Mouse (Mus musculus): ENCODE measurements around the gene Clec16a.

Clec16a gene

DNA sequence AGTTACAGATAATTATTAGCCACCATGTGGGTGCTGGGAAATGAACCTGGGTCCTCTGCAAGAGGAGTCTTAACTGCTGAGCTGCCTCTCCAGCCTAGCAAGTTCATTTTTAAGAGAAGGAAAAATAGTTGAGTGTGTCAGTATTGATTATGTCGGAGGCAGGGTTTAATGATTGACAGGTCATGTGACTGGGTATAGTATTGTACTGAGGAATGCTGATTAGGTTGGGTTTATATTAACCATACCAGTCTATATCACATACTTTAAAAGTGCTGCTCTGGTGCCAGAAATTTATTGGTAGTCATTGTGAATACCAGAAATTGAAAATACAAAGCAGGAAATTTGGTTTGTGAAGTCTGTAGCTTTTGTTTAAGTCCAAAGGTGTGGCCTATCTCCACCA, 130.5 kb downstream of the Clec16a start:
- no peak for DNase-seq (ENCODE audit: low spot score in 2 of 2)

DNA sequence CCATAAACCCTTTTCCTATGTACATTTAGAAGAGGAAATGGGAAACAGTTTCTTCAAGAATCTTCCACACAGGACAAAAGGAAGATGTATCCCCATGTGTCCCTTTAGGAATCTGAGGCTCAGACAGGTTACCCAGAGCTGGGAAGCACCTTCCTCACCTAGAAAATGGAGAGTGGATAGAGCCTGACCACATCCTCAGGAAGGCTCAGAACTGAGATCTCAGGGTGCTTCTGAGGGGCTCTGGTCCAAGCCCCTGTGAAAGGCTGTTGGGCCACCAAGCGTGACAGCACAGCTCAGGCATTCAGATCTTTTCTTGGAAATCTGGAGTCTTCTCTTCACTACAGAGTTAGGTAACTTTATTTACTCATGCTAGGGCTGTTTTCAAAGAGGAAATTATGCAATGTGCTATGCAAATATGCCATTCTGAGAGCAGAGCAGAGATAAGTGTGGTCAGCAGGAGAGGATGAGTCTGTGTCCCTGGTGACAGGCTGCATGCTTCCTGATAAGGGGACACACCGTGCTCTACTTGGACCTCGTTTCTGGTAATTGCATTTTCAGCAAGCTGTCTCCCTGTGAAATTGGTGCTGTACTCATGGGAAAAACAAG, 131.4 kb downstream of the Clec16a start:
- DNase-seq (ENCODE audit: low spot score in 2 of 2) = no peak

- no peak for DNase-seq (ENCODE audit: low spot score in 2 of 2)
Observed at GRCm38 (mm10) chr16:10682521-10682920, 137.4 kb downstream of the Clec16a start.

- no peak for DNase-seq (ENCODE audit: low spot score in 2 of 2)
Observed at GRCm38 (mm10) chr16:10683193-10684000, 138.3 kb downstream of the Clec16a start.

DNA sequence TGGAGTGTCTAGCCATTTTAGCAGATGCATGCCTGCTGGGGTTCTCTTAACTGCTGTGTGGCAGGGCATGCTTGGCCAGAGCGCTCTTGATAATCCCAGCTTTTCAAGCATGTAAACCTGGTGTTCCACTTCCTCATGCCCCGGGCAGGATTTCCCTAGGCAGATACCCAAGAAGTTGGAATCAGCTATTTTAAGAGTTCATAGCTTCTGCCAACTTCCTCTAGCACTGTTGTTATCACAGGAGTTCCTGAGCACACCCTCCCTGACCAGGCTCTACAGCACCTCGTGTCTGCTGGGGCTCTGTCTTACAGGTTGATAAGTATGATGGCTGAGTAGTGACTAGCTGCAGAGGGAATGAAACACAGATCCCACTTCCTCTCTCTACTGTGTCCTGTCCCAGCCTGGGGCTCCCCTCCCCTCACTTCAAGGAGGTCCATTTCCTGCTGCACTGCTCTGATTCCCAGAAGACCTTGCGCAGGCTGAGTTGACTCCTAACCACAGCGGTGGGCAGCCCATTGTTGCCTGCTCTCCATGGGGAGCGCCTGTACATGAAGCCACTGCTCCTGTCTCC, 144.7 kb downstream of the Clec16a start:
- DNase-seq (ENCODE audit: low spot score in 2 of 2) = no peak

DNA sequence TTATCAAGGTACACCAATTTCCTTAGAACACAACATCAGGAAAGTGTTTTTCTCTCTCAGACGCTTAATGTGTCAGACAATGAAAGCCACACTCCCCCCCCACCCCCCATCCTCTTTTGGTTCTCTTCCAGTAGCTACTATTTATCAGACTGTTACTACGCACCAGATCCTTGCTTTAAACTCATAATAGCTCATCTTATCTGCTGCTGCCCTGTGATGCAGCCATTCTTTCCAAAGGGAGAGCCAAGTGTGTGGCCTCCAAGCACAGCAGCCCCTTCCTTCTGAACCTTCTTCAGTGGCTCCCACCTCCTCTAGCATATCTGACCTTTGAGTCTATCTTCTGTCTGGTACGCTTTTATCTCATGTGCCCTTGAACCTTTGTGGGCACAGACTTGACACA, 145.3 kb downstream of the Clec16a start:
- DNase-seq (ENCODE audit: low spot score in 2 of 2) = no peak

DNA sequence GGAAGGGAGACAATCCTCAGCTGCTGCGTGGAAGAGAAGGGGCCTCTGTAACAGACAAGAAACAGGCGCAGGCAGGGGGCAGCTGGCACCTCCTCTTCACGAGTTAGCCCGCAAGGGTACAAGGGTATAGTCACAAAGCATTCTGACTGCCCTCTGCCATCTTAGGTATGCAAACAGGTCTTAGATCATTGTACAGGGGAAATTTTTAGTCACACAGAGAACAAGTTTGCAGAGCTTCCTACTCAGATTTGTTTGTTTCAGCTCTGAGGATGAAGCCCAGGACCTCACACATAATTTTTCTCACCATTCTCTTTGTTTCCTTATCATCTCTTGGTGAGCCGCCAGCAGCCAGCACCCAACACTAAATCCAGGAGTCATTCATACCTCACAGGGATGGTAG, 146.6 kb downstream of the Clec16a start:
- no peak for DNase-seq (ENCODE audit: low spot score in 2 of 2)

DNA sequence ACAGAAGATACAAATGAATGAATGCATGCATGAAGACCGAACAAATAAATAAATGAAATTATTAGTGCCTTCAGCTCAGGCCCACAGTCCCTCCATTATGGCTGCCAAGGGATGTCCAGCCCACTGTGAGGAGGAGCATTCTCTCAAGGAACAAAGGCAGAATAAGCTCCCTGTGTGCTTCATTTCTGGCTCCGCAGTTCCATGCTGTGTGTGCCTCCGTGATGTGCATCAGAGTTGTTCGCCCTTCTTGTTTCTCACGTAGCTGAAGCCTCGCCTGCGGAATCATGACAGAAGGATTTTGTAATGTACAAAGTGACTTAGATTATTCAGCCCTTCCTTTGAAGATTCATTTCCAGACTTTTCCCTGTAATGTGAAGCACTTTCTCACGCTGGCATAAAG, 147.7 kb downstream of the Clec16a start:
- no peak for DNase-seq (ENCODE audit: low spot score in 2 of 2)

DNA sequence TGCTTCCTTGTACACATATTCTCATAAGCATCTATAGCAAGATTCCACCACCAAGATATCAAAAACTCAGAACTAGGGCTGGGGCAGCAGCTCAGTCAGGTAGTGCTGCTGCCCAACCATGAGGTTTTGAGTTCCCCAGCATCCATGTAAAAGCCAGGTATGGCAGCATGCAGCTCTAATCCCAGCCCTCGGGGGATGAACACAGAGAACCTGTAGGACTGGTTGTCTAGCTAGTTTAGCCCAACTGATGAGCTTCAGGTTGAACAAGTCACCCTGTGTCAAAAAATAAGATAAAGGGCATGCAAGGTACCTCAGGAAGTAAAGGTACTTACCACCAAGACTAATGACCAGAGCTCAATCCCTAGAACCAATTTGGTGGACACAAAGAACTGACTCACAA, 148.3 kb downstream of the Clec16a start:
- DNase-seq (ENCODE audit: low spot score in 2 of 2) = no peak

DNA sequence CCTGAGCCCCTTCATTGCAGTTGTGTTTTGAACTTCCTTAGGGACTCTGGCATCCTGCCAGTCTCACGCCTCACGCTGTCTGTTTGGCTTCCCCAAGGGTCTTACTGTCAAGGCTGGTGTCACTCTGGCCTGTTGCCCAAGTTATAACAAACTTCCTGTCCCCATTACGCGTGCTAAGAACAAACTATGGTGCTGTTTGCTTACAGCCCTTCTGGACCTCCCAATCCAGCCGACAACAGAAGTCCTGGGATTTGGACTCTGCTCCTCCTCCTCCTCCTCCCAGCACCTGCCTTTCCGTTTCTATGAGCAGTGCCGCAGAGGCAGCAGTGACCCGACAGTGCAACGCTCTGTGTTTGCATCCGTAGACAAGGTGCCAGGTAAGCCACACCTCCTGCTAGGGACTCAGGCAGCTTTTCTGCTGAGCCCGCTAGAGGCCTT, 149.3 kb downstream of the Clec16a start:
- DNase-seq (ENCODE audit: low spot score in 2 of 2) = no peak

DNA sequence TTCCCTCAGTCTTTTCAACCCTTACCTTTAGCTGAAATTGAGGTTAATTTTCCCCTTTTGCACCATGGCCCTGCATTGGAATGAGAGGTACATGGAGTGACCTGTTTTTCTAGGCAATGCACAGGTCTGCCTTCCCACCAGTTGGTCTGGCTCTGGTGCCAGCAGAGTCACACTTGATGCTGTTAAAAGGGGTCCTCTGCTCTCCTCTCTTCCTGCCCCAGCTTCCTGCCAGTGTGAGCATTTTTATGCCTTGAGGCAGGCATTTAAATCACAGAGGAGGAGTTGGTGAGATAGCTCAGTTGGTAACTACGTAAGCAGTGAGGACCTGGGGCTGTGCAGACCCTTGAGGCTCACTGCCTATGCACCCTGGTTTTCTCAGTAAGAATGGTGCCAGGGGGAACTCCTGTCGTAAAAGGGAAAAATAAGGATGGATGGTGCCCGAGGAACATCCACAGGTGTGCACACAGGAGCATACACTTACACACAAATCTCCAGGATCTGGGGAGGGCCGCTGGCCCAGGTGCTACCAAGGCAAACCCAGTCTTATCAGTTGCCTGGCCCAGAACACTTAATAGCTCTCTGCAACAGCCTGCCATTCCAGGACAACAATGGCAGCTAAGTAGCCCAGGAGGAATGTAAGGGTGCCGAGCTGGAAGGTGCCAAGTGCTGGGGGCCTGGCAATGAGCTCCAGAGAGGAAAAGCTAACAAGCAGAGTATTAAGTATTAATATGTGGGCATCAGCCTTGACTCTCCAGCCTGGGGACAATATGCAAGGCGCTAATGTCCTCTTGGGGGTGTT, 152.9 kb downstream of the Clec16a start:
- no peak for DNase-seq (ENCODE audit: low spot score in 2 of 2)

- DNase-seq (ENCODE audit: low spot score in 2 of 2) = no peak
Observed at GRCm38 (mm10) chr16:10699316-10699715, 154.2 kb downstream of the Clec16a start.

DNA sequence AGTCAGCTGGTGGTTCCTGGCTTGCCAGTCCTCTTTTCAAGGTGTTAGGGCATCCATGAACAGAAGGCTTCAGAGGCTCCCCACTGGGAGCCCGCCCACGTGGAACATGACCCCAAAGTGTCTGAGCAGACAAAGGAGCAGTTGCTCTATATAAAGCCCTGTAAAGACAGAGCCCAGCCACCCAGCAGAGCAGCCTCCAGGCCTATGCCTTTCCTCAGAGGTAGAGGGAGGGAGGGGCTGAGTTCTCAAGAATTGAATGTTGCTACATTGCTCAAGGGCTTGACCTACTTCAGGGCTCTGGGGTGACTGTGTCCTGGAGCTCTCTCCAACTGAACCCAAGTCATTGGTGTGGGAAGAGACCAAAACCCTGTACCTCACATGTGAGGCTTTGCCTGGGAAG, 155.0 kb downstream of the Clec16a start:
- DNase-seq (ENCODE audit: low spot score in 2 of 2) = no peak

DNA sequence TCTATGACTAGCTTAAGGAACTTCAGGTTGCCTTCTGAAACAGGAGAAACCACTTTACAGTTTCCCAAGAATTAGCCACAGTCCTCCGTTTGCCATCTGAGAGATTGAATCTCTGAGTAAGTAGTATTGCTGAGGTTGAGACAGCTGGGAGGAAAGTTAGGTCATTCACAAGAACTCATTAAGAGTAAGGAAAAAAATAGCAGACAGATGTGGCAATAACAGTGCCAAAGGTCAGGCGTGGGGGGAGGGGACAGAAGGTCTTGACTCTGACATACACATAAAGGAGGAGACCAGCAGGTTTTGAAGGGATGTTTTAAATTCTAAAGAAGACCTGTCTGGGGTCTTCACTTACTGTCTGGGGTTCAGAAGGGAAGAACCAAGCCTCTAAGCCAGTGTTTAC, 157.3 kb downstream of the Clec16a start:
- DNase-seq (ENCODE audit: low spot score in 2 of 2) = no peak

- DNase-seq (ENCODE audit: low spot score in 2 of 2) = no peak
Observed at GRCm38 (mm10) chr16:10703932-10704331, 158.8 kb downstream of the Clec16a start.

DNA sequence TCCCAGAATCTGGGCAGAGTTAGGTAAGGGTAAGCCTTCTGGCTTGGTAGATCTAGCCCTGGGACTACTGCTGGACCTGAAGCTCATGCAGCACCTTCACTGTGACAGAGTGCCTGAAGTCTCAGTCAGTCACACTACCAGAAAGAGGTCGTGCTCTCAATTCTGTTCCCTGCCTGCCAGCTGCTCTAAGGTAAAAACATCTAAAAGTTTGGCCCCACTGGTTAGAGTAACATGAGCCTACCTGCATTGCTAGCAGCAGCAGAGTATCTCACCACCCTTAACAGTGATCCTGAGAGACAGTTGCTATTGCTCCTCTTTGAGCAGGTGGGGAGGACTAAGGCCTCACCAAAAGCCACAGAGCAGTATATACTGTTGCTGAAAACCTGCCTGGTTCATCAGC, 160.3 kb downstream of the Clec16a start:
- no peak for DNase-seq (ENCODE audit: low spot score in 2 of 2)

GRCm38 (mm10) chr16:10711524-10711923, 166.4 kb downstream of the Clec16a start:
- no peak for DNase-seq (ENCODE audit: low spot score in 2 of 2)

- no peak for DNase-seq (ENCODE audit: low spot score in 2 of 2)
Observed at GRCm38 (mm10) chr16:10713041-10713440, 167.9 kb downstream of the Clec16a start.

DNA sequence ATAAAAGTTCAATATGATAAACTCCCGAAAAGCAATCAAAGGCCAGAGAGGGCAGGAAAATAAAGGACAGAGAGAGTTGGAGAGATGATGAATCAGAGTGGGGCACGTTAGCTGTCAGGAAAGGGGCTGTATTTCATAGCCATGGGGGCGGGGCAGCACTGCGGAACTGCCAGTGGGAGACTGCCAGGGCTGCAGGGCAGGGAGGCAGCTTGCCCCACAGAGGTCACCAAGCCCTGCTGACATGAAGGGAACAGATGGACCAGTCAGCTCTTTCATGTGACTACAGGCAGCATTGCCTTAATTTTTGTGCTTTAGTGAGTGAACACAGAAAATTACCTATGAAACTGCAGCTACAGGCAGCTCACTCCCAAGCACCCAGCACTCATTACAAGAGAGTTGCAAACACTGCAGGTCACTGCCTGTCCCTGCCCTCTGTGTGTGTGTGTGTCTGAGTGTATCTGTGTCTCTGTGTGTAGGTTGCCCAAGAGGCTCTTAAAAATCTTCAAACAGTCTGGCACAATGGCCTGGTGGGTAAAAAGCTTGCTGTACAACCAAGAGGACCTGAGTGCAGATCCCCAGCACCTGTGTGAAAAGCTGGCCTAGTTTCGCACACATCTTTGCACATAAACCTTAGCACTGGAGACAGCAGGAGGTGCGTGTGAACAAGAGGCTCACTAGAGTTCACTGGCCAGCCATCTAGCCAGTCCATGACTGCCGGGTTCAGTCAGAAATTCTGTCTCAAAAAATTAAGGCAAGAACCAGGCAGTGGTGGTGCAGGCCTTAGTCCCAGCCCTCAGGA, 168.5 kb downstream of the Clec16a start:
- DNase-seq (ENCODE audit: low spot score in 2 of 2) = no peak

GRCm38 (mm10) chr16:10715211-10715610, 170.1 kb downstream of the Clec16a start:
- DNase-seq (ENCODE audit: low spot score in 2 of 2) = no peak

DNA sequence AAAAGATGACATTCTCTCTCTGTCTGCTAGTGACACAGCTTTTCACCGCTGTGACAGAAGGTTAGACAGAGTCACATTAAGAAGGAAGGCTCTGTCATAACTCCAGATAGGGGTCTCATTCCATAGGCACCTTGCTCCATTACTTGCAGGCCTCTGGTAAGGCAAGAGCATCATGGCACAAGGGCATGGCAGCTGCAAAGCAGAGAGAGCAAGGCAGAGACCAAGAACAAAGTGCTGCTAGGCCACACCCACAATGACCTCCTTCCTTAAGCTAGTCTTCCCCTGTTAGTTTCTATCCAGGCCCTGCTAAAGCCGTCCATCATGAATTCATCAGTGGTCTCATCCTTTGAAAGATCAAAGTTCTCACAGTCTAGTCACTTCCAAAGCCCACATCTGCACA, 170.5 kb downstream of the Clec16a start:
- no peak for DNase-seq (ENCODE audit: low spot score in 2 of 2)

DNA sequence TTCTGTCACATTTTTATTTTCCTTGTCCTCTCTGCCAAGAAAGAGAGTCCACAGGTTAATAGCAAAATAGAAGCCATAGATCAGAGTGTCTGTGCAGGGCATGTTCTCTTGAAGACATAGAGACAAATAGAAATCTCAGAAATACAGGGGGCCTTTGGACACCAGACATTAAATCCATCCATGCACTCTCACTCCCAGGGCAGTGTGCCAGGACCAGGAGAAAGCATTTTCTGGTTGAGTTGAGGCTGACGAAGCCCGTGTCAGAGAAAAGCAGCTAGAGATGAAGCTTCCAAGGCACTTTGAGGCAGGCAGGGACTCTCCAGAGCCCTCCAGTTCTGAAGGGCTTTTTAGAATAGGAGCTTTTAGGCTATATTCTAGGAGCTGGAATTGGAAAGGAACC, 171.6 kb downstream of the Clec16a start:
- DNase-seq (ENCODE audit: low spot score in 2 of 2) = no peak
